Mouse (Mus musculus): ENCODE results near the gene Plpp1. TPM values are rescaled to one million over a fixed set of nuclear protein-coding genes. Genes with fewer than 3 reads are reported as not detected.

Gene Plpp1
- polyA plus RNA-seq, 1 experiment from 2014 or later, result 120 TPM

- Histone ChIP-seq H3K4me1 (ENCODE audit: insufficient read depth, low read length) (peaks cover 21% of the 10 kb centered on the region), H3K27me3 (ENCODE audit: insufficient read depth, low read length) (no peaks in the 10 kb centered on the region), H3K36me3 (ENCODE audit: insufficient read depth, low read length) (peaks cover 10% of the 10 kb centered on the region), H3K4me3 (ENCODE audit: low read length) (no peak overlapping the region), H3K9ac (replicated peaks; ENCODE audit: low read length) (no peak overlapping the region), H3K27ac (ENCODE audit: low read length) (no peak overlapping the region), H3K9me3 (ENCODE audit: low read length) (no peaks in the 10 kb centered on the region), H3K4me2 (replicated peaks; ENCODE audit: low read depth, low read length) (no peak overlapping the region)
- 55% methylated on average over 4 of the region's 4 CpGs for WGBS
- ATAC-seq (ENCODE audit: low FRiP score, low TSS enrichment), result no peak
Measured at GRCm38 (mm10) chr13:112810248-112810645, 9.7 kb downstream of the Plpp1 start.

GRCm38 (mm10) chr13:112810751-112811150 lies 10.2 kb downstream of the Plpp1 start:
- WGBS, result 43% methylated on average over 9 of the region's 9 CpGs
- Histone ChIP-seq H3K36me3 (ENCODE audit: insufficient read depth, low read length) (peaks cover 10% of the 10 kb centered on the region), H3K27me3 (ENCODE audit: insufficient read depth, low read length) (no peaks in the 10 kb centered on the region)

GRCm38 (mm10) chr13:112811708-112812403 lies 11.3 kb downstream of the Plpp1 start:
- Histone ChIP-seq H3K36me3 (ENCODE audit: insufficient read depth, low read length) (peaks cover 3% of the 10 kb centered on the region; the same call in 1 of the 2 replicates), H3K9me3 (ENCODE audit: low read length) (no peaks in the 10 kb centered on the region), H3K9ac (replicated peaks; ENCODE audit: low read length) (no peak overlapping the region), H3K4me3 (ENCODE audit: low read length) (no peak overlapping the region), H3K4me1 (ENCODE audit: insufficient read depth, low read length) (peaks cover 21% of the 10 kb centered on the region), H3K4me2 (replicated peaks; ENCODE audit: low read depth, low read length) (no peak overlapping the region), H3K27ac (ENCODE audit: low read length) (no peak overlapping the region), H3K27me3 (ENCODE audit: insufficient read depth, low read length) (no peaks in the 10 kb centered on the region)
- 82% methylated on average over 8 of the region's 8 CpGs for WGBS
- 0 out of 2 replicates have a peak, but pooled peaks have one; percentile 9 for ATAC-seq (ENCODE audit: low FRiP score, low TSS enrichment)

More at GRCm38 (mm10) chr13:112810751-112811150, 10.2 kb downstream of the Plpp1 start:
- H3K4me1 ChIP-seq (ENCODE audit: insufficient read depth, low read length), result peaks cover 21% of the 10 kb centered on the region
- 0 out of 2 replicates have a peak, but pooled peaks have one; percentile 74 for ATAC-seq (ENCODE audit: low FRiP score, low TSS enrichment)
- H3K27ac ChIP-seq (ENCODE audit: low read length), result 0 out of 2 replicates have a peak overlapping the region, but pooled peaks have one; percentile 0
- H3K4me3 ChIP-seq (ENCODE audit: low read length), result no peak overlapping the region
- H3K9ac ChIP-seq (replicated peaks; ENCODE audit: low read length), result peak overlapping the region; percentile 27
- H3K9me3 ChIP-seq (ENCODE audit: low read length), result no peaks in the 10 kb centered on the region
- H3K4me2 ChIP-seq (replicated peaks; ENCODE audit: low read depth, low read length), result peak overlapping the region; percentile 29

- 90% methylated on average over 3 of the region's 3 CpGs for WGBS
- peaks cover 6% of the 10 kb centered on the region for H3K4me1 ChIP-seq (ENCODE audit: insufficient read depth, low read length)
- no peaks in the 10 kb centered on the region for H3K36me3 ChIP-seq (ENCODE audit: insufficient read depth, low read length)
- no peaks in the 10 kb centered on the region for H3K9me3 ChIP-seq (ENCODE audit: low read length)
- no peak overlapping the region for H3K9ac ChIP-seq (replicated peaks; ENCODE audit: low read length)
- no peak overlapping the region for H3K27ac ChIP-seq (ENCODE audit: low read length)
- H3K4me2 ChIP-seq (replicated peaks; ENCODE audit: low read depth, low read length), result no peak overlapping the region
- H3K27me3 ChIP-seq (ENCODE audit: insufficient read depth, low read length), result no peaks in the 10 kb centered on the region
- no peak overlapping the region for H3K4me3 ChIP-seq (ENCODE audit: low read length)
- no peak for ATAC-seq (ENCODE audit: low FRiP score, low TSS enrichment)
Measured at GRCm38 (mm10) chr13:112815996-112816395, 15.4 kb downstream of the Plpp1 start.

GRCm38 (mm10) chr13:112818125-112818524 lies 17.5 kb downstream of the Plpp1 start:
- no peaks in the 10 kb centered on the region for H3K4me1 ChIP-seq (ENCODE audit: insufficient read depth, low read length)
- H3K36me3 ChIP-seq (ENCODE audit: insufficient read depth, low read length), result no peaks in the 10 kb centered on the region
- no peak overlapping the region for H3K9ac ChIP-seq (replicated peaks; ENCODE audit: low read length)
- H3K27ac ChIP-seq (ENCODE audit: low read length), result no peak overlapping the region
- H3K9me3 ChIP-seq (ENCODE audit: low read length), result no peaks in the 10 kb centered on the region
- WGBS, result 74% methylated on average over 3 of the region's 3 CpGs
- no peak overlapping the region for H3K4me2 ChIP-seq (replicated peaks; ENCODE audit: low read depth, low read length)
- no peaks in the 10 kb centered on the region for H3K27me3 ChIP-seq (ENCODE audit: insufficient read depth, low read length)
- no peak overlapping the region for H3K4me3 ChIP-seq (ENCODE audit: low read length)
- ATAC-seq (ENCODE audit: low FRiP score, low TSS enrichment), result no peak

GRCm38 (mm10) chr13:112822413-112822812 lies 21.8 kb downstream of the Plpp1 start:
- Histone ChIP-seq H3K9ac (replicated peaks; ENCODE audit: low read length) (no peak overlapping the region), H3K4me2 (replicated peaks; ENCODE audit: low read depth, low read length) (no peak overlapping the region), H3K27ac (ENCODE audit: low read length) (no peak overlapping the region), H3K4me1 (ENCODE audit: insufficient read depth, low read length) (no peaks in the 10 kb centered on the region), H3K9me3 (ENCODE audit: low read length) (no peaks in the 10 kb centered on the region), H3K36me3 (ENCODE audit: insufficient read depth, low read length) (no peaks in the 10 kb centered on the region), H3K27me3 (ENCODE audit: insufficient read depth, low read length) (no peaks in the 10 kb centered on the region), H3K4me3 (ENCODE audit: low read length) (no peak overlapping the region)
- WGBS, result 69% methylated on average over 3 of the region's 3 CpGs
- ATAC-seq (ENCODE audit: low FRiP score, low TSS enrichment), result no peak

GRCm38 (mm10) chr13:112823236-112823910 lies 22.8 kb downstream of the Plpp1 start:
- H3K27me3 ChIP-seq (ENCODE audit: insufficient read depth, low read length), result no peaks in the 10 kb centered on the region
- H3K36me3 ChIP-seq (ENCODE audit: insufficient read depth, low read length), result no peaks in the 10 kb centered on the region
- no peaks in the 10 kb centered on the region for H3K4me1 ChIP-seq (ENCODE audit: insufficient read depth, low read length)
- H3K9me3 ChIP-seq (ENCODE audit: low read length), result no peaks in the 10 kb centered on the region
- H3K4me3 ChIP-seq (ENCODE audit: low read length), result no peak overlapping the region
- WGBS, result 85% methylated on average over 6 of the region's 6 CpGs
- no peak overlapping the region for H3K4me2 ChIP-seq (replicated peaks; ENCODE audit: low read depth, low read length)
- no peak for ATAC-seq (ENCODE audit: low FRiP score, low TSS enrichment)
- H3K9ac ChIP-seq (replicated peaks; ENCODE audit: low read length), result no peak overlapping the region
- no peak overlapping the region for H3K27ac ChIP-seq (ENCODE audit: low read length)

- no peak overlapping the region for H3K27ac ChIP-seq (ENCODE audit: low read length)
- H3K27me3 ChIP-seq (ENCODE audit: insufficient read depth, low read length), result no peaks in the 10 kb centered on the region
- no peak for ATAC-seq (ENCODE audit: low FRiP score, low TSS enrichment)
- WGBS, result 76% methylated on average over 8 of the region's 8 CpGs
- no peak overlapping the region for H3K4me3 ChIP-seq (ENCODE audit: low read length)
- H3K4me2 ChIP-seq (replicated peaks; ENCODE audit: low read depth, low read length), result no peak overlapping the region
- no peak overlapping the region for H3K9ac ChIP-seq (replicated peaks; ENCODE audit: low read length)
- H3K4me1 ChIP-seq (ENCODE audit: insufficient read depth, low read length), result peaks cover 3% of the 10 kb centered on the region; the same call in 1 of the 2 replicates
- H3K36me3 ChIP-seq (ENCODE audit: insufficient read depth, low read length), result no peaks in the 10 kb centered on the region
- H3K9me3 ChIP-seq (ENCODE audit: low read length), result no peaks in the 10 kb centered on the region
Measured at GRCm38 (mm10) chr13:112823911-112824648, 23.5 kb downstream of the Plpp1 start.

- Histone ChIP-seq H3K4me1 (ENCODE audit: insufficient read depth, low read length) (peaks cover 3% of the 10 kb centered on the region; the same call in 1 of the 2 replicates), H3K27me3 (ENCODE audit: insufficient read depth, low read length) (no peaks in the 10 kb centered on the region), H3K36me3 (ENCODE audit: insufficient read depth, low read length) (no peaks in the 10 kb centered on the region), H3K27ac (ENCODE audit: low read length) (no peak overlapping the region), H3K9me3 (ENCODE audit: low read length) (no peaks in the 10 kb centered on the region), H3K9ac (replicated peaks; ENCODE audit: low read length) (no peak overlapping the region), H3K4me3 (ENCODE audit: low read length) (no peak overlapping the region), H3K4me2 (replicated peaks; ENCODE audit: low read depth, low read length) (no peak overlapping the region)
- 46% methylated on average over 6 of the region's 6 CpGs for WGBS
- ATAC-seq (ENCODE audit: low FRiP score, low TSS enrichment), result no peak
Measured at GRCm38 (mm10) chr13:112825479-112825878, 24.9 kb downstream of the Plpp1 start.

Measured in kidney, embryonic 16.5 days (tissue).